Mouse (Mus musculus) ES-Bruce4 (cell line): Measurements from ENCODE around the gene Syn1. TPM values are rescaled to one million over a fixed set of nuclear protein-coding genes. Genes with fewer than 3 reads are reported as not detected.

Experiments
- H3K27ac ChIP-seq: 2 replicates; pipeline ENCODE4 v1.5.1; 2012; ENCODE audit warnings: low read length, inconsistent platforms; ENCODE audit not compliant: insufficient read depth
- H3K27me3 ChIP-seq: 2 replicates; pipeline ENCODE4 v1.6.1; 2012; ENCODE audit warnings: mild to moderate bottlenecking, low read length, inconsistent platforms; ENCODE audit not compliant: control insufficient read depth, poor library complexity, insufficient read depth, severe bottlenecking
- H3K36me3 ChIP-seq: 2 replicates; pipeline ENCODE4 v1.6.1; 2012; ENCODE audit warnings: inconsistent platforms, mild to moderate bottlenecking, low read length, moderate library complexity; ENCODE audit not compliant: control insufficient read depth, poor library complexity, insufficient read depth, severe bottlenecking
- H3K4me1 ChIP-seq: one replicate; pipeline ENCODE4 v1.8.1; 2011; ENCODE audit warnings: low read length; ENCODE audit not compliant: control insufficient read depth, insufficient read depth
- H3K4me3 ChIP-seq: 2 replicates; pipeline ENCODE4 v1.5.1; 2011; ENCODE audit warnings: low read depth, mild to moderate bottlenecking, low read length
- H3K9ac ChIP-seq: 2 replicates; pipeline ENCODE4 v1.6.1; 2012; ENCODE audit warnings: low read depth, mild to moderate bottlenecking, inconsistent platforms; ENCODE audit not compliant: poor library complexity, severe bottlenecking
- H3K9me3 ChIP-seq: replicated peaks from 2 replicates; pipeline ENCODE4 v1.6.1; 2012; ENCODE audit warnings: mild to moderate bottlenecking, low read length, inconsistent platforms; ENCODE audit not compliant: control insufficient read depth, poor library complexity, insufficient read depth, severe bottlenecking
- CTCF ChIP-seq: IDR thresholded peaks from one replicate; pipeline ENCODE4 v1.8.1; 2011; ENCODE audit warnings: low read depth, low read length
- EP300 ChIP-seq: IDR thresholded peaks from 2 replicates; pipeline ENCODE4 v1.6.1; 2011; ENCODE audit warnings: low read depth, low read length; ENCODE audit not compliant: insufficient read depth
- POLR2A ChIP-seq: IDR thresholded peaks from one replicate; pipeline ENCODE4 v1.8.1; 2011; ENCODE audit warnings: low read length; ENCODE audit not compliant: insufficient read depth
- polyA plus RNA-seq: library from polyadenylated mRNA; stranded (reverse); fragments of >200 nt; gene quantifications from 2 replicates; pipeline ENCODE4 v1.2.4, GENCODE M21; 2011; ENCODE audit warnings: low read depth; ENCODE audit not compliant: missing spikeins, insufficient read depth, insufficient read length

The Syn1 gene
- polyA plus RNA-seq, 1 experiment, result 4.9 TPM

GRCm38 (mm10) chrX:20931364-20931763, 10.6 kb upstream of the Syn1 start, which contains the start of gene Cfp:
Cfp (minus strand) TSS chrX:20931555.
- Histone ChIP-seq H3K36me3 (peaks cover 5% of the 10 kb centered on the region), H3K27me3 (no peaks in the 10 kb centered on the region), H3K9me3 (no peaks in the 10 kb centered on the region), H3K27ac (no peak within 1 kb of the TSS; the same call in 1 of the 2 replicates), H3K4me3 (no peak within 1 kb of the TSS), H3K9ac (no peak within 1 kb of the TSS), H3K4me1 (peaks cover 6% of the 10 kb centered on the region)
- TF ChIP-seq CTCF (no peak), POLR2A (no peak), EP300 (no peak)

- no peaks in the 10 kb centered on the region for H3K9me3 ChIP-seq
- peaks cover 3% of the 10 kb centered on the region; the same call in 1 of the 2 replicates for H3K36me3 ChIP-seq
- no peak overlapping the region for H3K9ac ChIP-seq
- peaks cover 2% of the 10 kb centered on the region for H3K4me1 ChIP-seq
- H3K27ac ChIP-seq, result no peak overlapping the region
- no peak for TF ChIP-seq EP300
- no peak overlapping the region for H3K4me3 ChIP-seq
- no peaks in the 10 kb centered on the region for H3K27me3 ChIP-seq
These were observed 9.1 kb upstream of the Syn1 start for GRCm38 (mm10) chrX:20929859-20930258.

DNA sequence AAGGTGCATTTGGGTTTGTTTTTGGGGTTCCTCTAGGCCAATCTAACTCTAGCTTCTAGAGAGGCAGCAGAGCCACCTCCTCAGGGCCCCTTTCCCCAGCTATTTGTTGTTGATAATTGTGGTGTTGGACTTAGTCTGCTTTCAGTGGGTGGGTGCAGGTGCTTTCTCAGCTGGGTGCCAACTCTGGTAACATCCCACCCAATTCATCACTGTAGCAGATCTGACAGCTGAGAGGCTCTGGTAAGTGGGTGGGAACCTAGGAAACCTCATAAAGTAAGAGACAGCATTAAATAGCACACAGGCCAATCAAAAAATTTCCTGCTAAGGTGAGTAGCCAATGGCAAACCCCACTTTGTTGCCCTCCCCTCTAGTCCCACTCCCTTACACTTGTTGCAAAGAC, 4.2 kb upstream of the Syn1 start:
- no peaks in the 10 kb centered on the region for H3K27me3 ChIP-seq
- no peaks in the 10 kb centered on the region for H3K9me3 ChIP-seq
- no peak overlapping the region for H3K9ac ChIP-seq
- no peaks in the 10 kb centered on the region for H3K4me1 ChIP-seq
- H3K27ac ChIP-seq, result no peak overlapping the region
- TF ChIP-seq CTCF (no peak), POLR2A (no peak), EP300 (no peak)
- H3K36me3 ChIP-seq, result 0 out of 2 replicates have a peak, but pooled peaks cover 3% of the 10 kb centered on the region
- H3K4me3 ChIP-seq, result no peak overlapping the region

GRCm38 (mm10) chrX:20923506-20923905, 2.7 kb upstream of the Syn1 start:
- 0 out of 2 replicates have a peak, but pooled peaks cover 3% of the 10 kb centered on the region for H3K36me3 ChIP-seq
- no peak overlapping the region for H3K27ac ChIP-seq

DNA sequence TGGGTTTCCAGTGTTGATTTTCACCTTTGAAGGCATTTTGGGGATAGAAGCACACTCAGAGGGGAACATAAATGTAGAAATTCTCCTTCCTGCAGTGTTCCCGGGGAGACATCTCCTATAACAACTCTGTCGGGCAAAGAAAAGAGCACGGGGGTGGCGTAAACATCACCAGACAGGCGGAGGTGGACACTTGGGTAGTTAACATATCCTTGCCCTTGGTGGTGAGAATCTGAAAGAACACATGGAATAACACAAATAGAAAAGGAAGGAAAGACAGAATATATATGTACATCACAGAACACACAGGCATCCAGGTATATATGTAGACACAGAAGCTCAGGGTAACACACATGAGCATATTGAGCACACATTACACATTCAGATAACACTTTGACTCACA, 562 bp upstream of the Syn1 start:
- H3K4me3 ChIP-seq, result no peak overlapping the region
- H3K4me1 ChIP-seq, result no peaks in the 10 kb centered on the region
- no peaks in the 10 kb centered on the region for H3K36me3 ChIP-seq
- H3K9ac ChIP-seq, result no peak overlapping the region
- H3K9me3 ChIP-seq, result no peaks in the 10 kb centered on the region
- no peaks in the 10 kb centered on the region for H3K27me3 ChIP-seq
- H3K27ac ChIP-seq, result no peak overlapping the region
- TF ChIP-seq EP300 (no peak), POLR2A (no peak), CTCF (no peak)

More at GRCm38 (mm10) chrX:20923506-20923905, 2.7 kb upstream of the Syn1 start:
- Histone ChIP-seq H3K4me1 (no peaks in the 10 kb centered on the region), H3K4me3 (no peak overlapping the region), H3K27me3 (no peaks in the 10 kb centered on the region), H3K9me3 (no peaks in the 10 kb centered on the region), H3K9ac (no peak overlapping the region)
- TF ChIP-seq EP300 (no peak), CTCF (no peak), POLR2A (no peak)

- H3K9me3 ChIP-seq, result no peaks in the 10 kb centered on the region
- peak overlapping the region; percentile 46 for H3K9ac ChIP-seq
These were observed 458 bp downstream of the Syn1 start for GRCm38 (mm10) chrX:20920249-20920843.

More at GRCm38 (mm10) chrX:20920249-20920843, 458 bp downstream of the Syn1 start:
- no peak for TF ChIP-seq EP300
- no peak for TF ChIP-seq POLR2A
- TF ChIP-seq CTCF, result no peak
- peak overlapping the region; percentile 63 for H3K4me3 ChIP-seq
- H3K27me3 ChIP-seq, result no peaks in the 10 kb centered on the region
- no peaks in the 10 kb centered on the region for H3K36me3 ChIP-seq
- H3K4me1 ChIP-seq, result no peaks in the 10 kb centered on the region
- no peak overlapping the region for H3K27ac ChIP-seq
